Mouse (Mus musculus): Measurements from ENCODE around the gene Gnmt. TPM values are rescaled to one million over a fixed set of nuclear protein-coding genes. Genes with fewer than 3 reads are reported as not detected.

Gene Gnmt
- polyA plus RNA-seq, 1 experiment: 54.3 TPM

DNA sequence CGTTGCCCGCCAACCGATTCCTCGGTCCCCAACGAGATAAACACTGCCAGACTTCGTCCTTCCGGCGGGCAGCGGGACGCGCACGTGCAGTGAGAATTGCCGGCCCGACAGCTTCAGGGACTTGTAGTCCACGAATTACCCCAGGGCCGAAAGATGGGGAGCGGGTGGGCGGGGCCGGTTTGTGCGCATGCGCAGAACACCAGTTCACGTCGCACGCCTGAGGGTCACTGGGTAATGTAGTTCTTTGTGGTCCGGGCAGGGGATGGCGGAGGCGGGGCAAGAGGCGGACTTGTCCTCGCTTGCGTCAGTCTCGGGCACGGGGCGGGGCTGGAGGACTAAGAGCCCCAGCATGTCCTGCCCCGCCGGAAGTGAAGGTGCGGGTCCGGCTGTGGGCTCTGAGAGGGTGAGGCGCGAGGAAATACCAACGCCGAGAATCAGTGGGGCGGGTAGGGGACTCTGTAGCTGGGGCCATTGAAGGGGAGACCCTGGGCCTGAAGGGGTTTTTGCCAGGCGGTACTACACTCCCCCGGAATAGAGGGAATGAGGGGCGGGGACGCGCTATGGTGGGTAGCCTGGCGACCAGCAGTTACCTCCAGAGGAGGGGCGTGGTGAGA, 48.1 kb downstream of the Gnmt start, which contains the start of gene Klhdc3:
TSS of gene Klhdc3 (minus strand) at position 155 of the 614 bp plus-strand sequence.
- H3K4me3 ChIP-seq (ENCODE audit: insufficient read depth, low read depth, low read length): peak within 1 kb of the TSS; percentile 79
- peak; percentile 19 for TF ChIP-seq POLR2A (IDR thresholded peaks at IDR 0.05; ENCODE audit: low read depth, low read length)
- TF ChIP-seq CTCF (conservative IDR thresholded peaks at IDR 0.05; ENCODE audit: insufficient read depth, insufficient read length, low read depth, low read length): no peak
- peak; percentile 99 for DNase-seq
- peaks cover 11% of the 10 kb centered on the region for H3K4me1 ChIP-seq (ENCODE audit: control insufficient read depth, insufficient read depth, low read length)
- H3K27ac ChIP-seq (ENCODE audit: insufficient read depth, low read depth, low read length): peak within 1 kb of the TSS; percentile 65; the same call in 1 of the 2 replicates
- no peaks in the 10 kb centered on the region for H3K27me3 ChIP-seq (replicated peaks; ENCODE audit: control insufficient read depth, insufficient read depth, low read length)
- no peaks in the 10 kb centered on the region; the same call in 1 of the 2 replicates for H3K36me3 ChIP-seq (ENCODE audit: control insufficient read depth, insufficient read depth, low read length)
- WGBS: under 1% methylated on average over 49 of the region's 49 CpGs

DNA sequence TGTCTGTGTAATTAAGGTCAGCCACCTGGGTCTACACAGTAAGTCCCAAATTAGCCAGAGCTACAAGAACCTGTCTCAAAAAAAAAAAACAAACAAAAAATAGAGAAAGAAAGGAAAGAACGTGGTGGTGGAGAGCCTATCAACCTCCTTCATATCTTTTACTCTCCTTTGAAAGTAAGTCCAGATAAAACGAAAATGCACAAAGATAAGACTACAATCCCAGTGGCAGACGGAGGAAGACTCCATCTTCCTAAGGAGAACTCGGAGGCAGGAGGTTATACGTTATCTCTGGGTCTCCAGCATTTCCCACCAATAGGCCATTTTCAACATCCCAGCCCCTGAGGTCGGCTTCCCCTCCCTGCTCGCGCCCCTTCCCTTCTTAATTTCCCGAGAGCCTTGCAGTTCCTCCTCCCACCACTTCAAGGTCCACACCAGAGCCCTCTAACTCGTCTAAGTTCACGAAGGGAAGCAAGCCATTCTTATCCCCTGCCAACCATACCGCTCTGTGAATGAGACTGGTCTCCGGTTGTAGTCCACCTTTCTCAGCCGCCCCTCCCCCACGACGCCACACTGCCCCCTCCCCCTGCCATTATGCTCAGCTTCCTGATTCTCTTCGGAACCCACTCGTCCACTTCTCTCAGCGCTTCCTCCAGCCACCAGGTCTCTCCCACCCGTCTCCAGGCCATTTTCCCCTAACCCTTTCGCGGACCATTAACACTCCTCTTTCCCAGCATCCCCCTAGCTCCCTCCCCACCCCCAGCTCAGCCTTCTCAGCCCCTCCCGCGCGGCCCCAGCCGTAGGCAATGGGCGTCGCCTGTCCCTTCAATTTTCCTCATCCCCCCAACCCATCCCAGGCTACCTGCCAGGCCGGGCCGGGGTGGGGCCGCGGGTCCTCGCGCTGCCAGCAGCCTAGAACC, 48.9 kb downstream of the Gnmt start:
- peak overlapping the region; percentile 79 for H3K4me3 ChIP-seq (ENCODE audit: insufficient read depth, low read depth, low read length)
- peaks cover 11% of the 10 kb centered on the region for H3K4me1 ChIP-seq (ENCODE audit: control insufficient read depth, insufficient read depth, low read length)
- H3K27me3 ChIP-seq (replicated peaks; ENCODE audit: control insufficient read depth, insufficient read depth, low read length): no peaks in the 10 kb centered on the region
- WGBS: 1% methylated on average over 34 of the region's 34 CpGs
- TF ChIP-seq CTCF (conservative IDR thresholded peaks at IDR 0.05; ENCODE audit: insufficient read depth, insufficient read length, low read depth, low read length) (peak; percentile 38), POLR2A (IDR thresholded peaks at IDR 0.05; ENCODE audit: low read depth, low read length) (no peak)
- no peaks in the 10 kb centered on the region; the same call in 1 of the 2 replicates for H3K36me3 ChIP-seq (ENCODE audit: control insufficient read depth, insufficient read depth, low read length)
- H3K27ac ChIP-seq (ENCODE audit: insufficient read depth, low read depth, low read length): peak overlapping the region; percentile 65; the same call in 1 of the 2 replicates
- DNase-seq: peak; percentile 44

DNA sequence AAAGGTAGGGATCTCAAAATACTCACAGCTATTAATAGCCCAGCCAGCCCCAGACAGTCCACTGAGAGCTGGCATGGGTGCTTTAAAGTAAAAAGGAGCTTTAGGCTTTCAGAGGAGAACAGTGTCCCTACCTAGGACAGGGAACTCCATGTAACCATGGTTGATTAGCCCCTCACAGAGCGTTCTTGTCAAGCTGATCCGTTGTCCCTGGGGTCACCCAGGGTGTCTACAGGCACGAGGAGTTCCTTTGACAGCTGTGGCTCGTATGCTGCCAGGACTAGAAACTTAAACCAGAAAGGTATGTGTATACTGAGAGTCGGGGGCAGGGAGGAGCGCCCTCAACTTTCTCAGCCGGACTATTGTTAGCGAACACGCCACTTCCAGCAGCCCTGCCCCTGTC, 50.1 kb downstream of the Gnmt start:
- no peaks in the 10 kb centered on the region for H3K27me3 ChIP-seq (replicated peaks; ENCODE audit: control insufficient read depth, insufficient read depth, low read length)
- no peak overlapping the region for H3K4me3 ChIP-seq (ENCODE audit: insufficient read depth, low read depth, low read length)
- no peak for TF ChIP-seq POLR2A (IDR thresholded peaks at IDR 0.05; ENCODE audit: low read depth, low read length)
- TF ChIP-seq CTCF (conservative IDR thresholded peaks at IDR 0.05; ENCODE audit: insufficient read depth, insufficient read length, low read depth, low read length): no peak
- H3K4me1 ChIP-seq (ENCODE audit: control insufficient read depth, insufficient read depth, low read length): peaks cover 11% of the 10 kb centered on the region
- 35% methylated on average over 9 of the region's 9 CpGs for WGBS
- H3K36me3 ChIP-seq (ENCODE audit: control insufficient read depth, insufficient read depth, low read length): no peaks in the 10 kb centered on the region; the same call in 1 of the 2 replicates
- no peak overlapping the region for H3K27ac ChIP-seq (ENCODE audit: insufficient read depth, low read depth, low read length)
- no peak for DNase-seq

DNA sequence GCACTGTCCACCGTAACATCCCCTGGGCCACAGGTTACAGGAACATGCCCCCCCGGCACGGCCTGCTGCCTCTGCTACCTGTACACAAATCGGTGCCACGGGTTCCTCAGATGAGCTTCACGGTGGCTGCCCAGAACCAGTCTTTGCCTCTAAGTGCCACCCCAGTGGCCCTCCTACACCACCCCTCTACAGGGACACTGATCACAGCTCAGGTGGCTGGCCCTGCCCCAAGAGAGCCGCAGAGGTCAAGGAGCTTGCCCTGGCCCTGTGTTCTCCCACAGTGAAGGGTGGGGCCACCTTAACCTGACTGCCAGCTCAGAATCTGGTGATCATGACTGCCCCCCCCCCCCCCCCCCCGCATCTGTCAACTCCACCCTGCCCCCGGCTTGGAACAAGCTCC, 50.6 kb downstream of the Gnmt start, which contains the start of gene Mea1:
TSS of gene Mea1 (plus strand) at position 378 of the 400 bp plus-strand sequence.
- Histone ChIP-seq H3K27me3 (replicated peaks; ENCODE audit: control insufficient read depth, insufficient read depth, low read length) (no peaks in the 10 kb centered on the region), H3K27ac (ENCODE audit: insufficient read depth, low read depth, low read length) (no peak within 1 kb of the TSS), H3K36me3 (ENCODE audit: control insufficient read depth, insufficient read depth, low read length) (no peaks in the 10 kb centered on the region; the same call in 1 of the 2 replicates), H3K4me3 (ENCODE audit: insufficient read depth, low read depth, low read length) (no peak within 1 kb of the TSS; the same call in 1 of the 2 replicates), H3K4me1 (ENCODE audit: control insufficient read depth, insufficient read depth, low read length) (peaks cover 14% of the 10 kb centered on the region)
- TF ChIP-seq CTCF (conservative IDR thresholded peaks at IDR 0.05; ENCODE audit: insufficient read depth, insufficient read length, low read depth, low read length) (no peak), POLR2A (IDR thresholded peaks at IDR 0.05; ENCODE audit: low read depth, low read length) (no peak)
- WGBS: 53% methylated on average over 8 of the region's 9 CpGs
- peak; percentile 49 for DNase-seq

Other genes with a start within 250 kb of the Gnmt start
- gene Ttbk1, start 241.5 kb downstream of the Gnmt start, polyA plus RNA-seq (2012; rRNA removed): 1.4 and 1.6 TPM in 2 replicates
- gene Dnph1, start 232.5 kb downstream of the Gnmt start, polyA plus RNA-seq (2012; rRNA removed): 20.7 and 22.8 TPM in 2 replicates
- gene Cul9, start 182.8 kb downstream of the Gnmt start, polyA plus RNA-seq (2012; rRNA removed): 27.0 and 32.4 TPM in 2 replicates
- 67.0 and 86.3 TPM in 2 replicates for gene Srf, start 173.0 kb downstream of the Gnmt start, polyA plus RNA-seq (2012; rRNA removed)
- gene Ptk7, start 99.7 kb downstream of the Gnmt start, polyA plus RNA-seq (2012; rRNA removed): 8.1 and 9.4 TPM in 2 replicates
- gene Klc4, start 83.1 kb downstream of the Gnmt start, polyA plus RNA-seq (2012; rRNA removed): 60.7 and 62.8 TPM in 2 replicates
- gene Mrpl2, start 82.9 kb downstream of the Gnmt start, polyA plus RNA-seq (2012; rRNA removed): 116 and 134 TPM in 2 replicates
- gene Cul7, start 78.8 kb downstream of the Gnmt start, polyA plus RNA-seq (2012; rRNA removed): 30.2 and 34.0 TPM in 2 replicates
- gene Rrp36, start 54.8 kb downstream of the Gnmt start, polyA plus RNA-seq (2012; rRNA removed): 37.1 and 41.1 TPM in 2 replicates
- 89.2 and 99.3 TPM in 2 replicates for gene Mea1, start 50.4 kb downstream of the Gnmt start, polyA plus RNA-seq (2012; rRNA removed)
- 88.6 and 90.6 TPM in 2 replicates for gene Klhdc3, start 48.3 kb downstream of the Gnmt start, polyA plus RNA-seq (2012; rRNA removed)
- gene Ppp2r5d, start 24.1 kb downstream of the Gnmt start, polyA plus RNA-seq (2012; rRNA removed): 37.2 and 38.9 TPM in 2 replicates
- 68.2 and 84.1 TPM in 2 replicates for gene Pex6, start 17.7 kb downstream of the Gnmt start, polyA plus RNA-seq (2012; rRNA removed)
- 48.3 and 51.4 TPM in 2 replicates for gene Cnpy3, start 23.0 kb upstream of the Gnmt start, polyA plus RNA-seq (2012; rRNA removed)
- 0.06 TPM in 1 of 2 replicates, not detected in the other for gene Ptcra, start 34.5 kb upstream of the Gnmt start, polyA plus RNA-seq (2012; rRNA removed)
- gene 2310039H08Rik, start 43.5 kb upstream of the Gnmt start, polyA plus RNA-seq (2012; rRNA removed): 131 and 174 TPM in 2 replicates
- 30.5 and 38.4 TPM in 2 replicates for gene Rpl7l1, start 53.5 kb upstream of the Gnmt start, polyA plus RNA-seq (2012; rRNA removed)
- gene Bicral, start 129.3 kb upstream of the Gnmt start, polyA plus RNA-seq (2012; rRNA removed): 11.4 and 11.8 TPM in 2 replicates
- gene Tbcc, start 161.5 kb upstream of the Gnmt start, polyA plus RNA-seq (2012; rRNA removed): 17.2 and 19.6 TPM in 2 replicates
- gene Prph2, start 181.3 kb upstream of the Gnmt start, polyA plus RNA-seq (2012; rRNA removed): not detected in 2 replicates